ENCODE assay signal across 12 mouse cellular contexts in genomic region chr13:84284764-84285558, GRCm38 (mm10).
DNase-seq lines count a peak whose midpoint lies in the region; ATAC-seq and TF ChIP-seq lines count a peak whose summit lies in the region.
"Had no signal": no experiment of that assay in that cellular context is flagged by ENCODE, and none has a peak within 500 bp of the region (broad histone marks: within the 10 kb centered on the region; RNA-seq: fewer than 3 reads in every experiment).

No protein-coding gene starts in this region.

- H3K9ac ChIP-seq in hindbrain, embryonic 14.5 days: no peak overlapping the region
- H3K9ac ChIP-seq in neural tube, embryonic 14.5 days (replicated peaks; ENCODE audit: low read depth, low read length): no peak overlapping the region
- no peak overlapping the region for H3K9ac ChIP-seq in heart, embryonic 11.5 days (ENCODE audit: low read depth, low read length)
- H3K9ac ChIP-seq: liver, embryonic 13.5 days had no signal

- 25% methylated on average over 7 of the region's 7 CpGs for WGBS in embryonic facial prominence, embryonic 10.5 days
- 4% methylated on average over 7 of the region's 7 CpGs for WGBS in hindbrain, embryonic 14.5 days
- 19% methylated on average over 7 of the region's 7 CpGs for WGBS in neural tube, embryonic 14.5 days
- 54% methylated on average over 7 of the region's 7 CpGs for WGBS in heart, embryonic 11.5 days (ENCODE audit: insufficient replicate concordance)

- 0 out of 2 replicates have a peak, but pooled peaks cover 4% of the 10 kb centered on the region for H3K4me1 ChIP-seq in embryonic facial prominence, embryonic 10.5 days
- 0 out of 2 replicates have a peak, but pooled peaks cover 8% of the 10 kb centered on the region for H3K4me1 ChIP-seq in hindbrain, embryonic 14.5 days (replicated peaks; ENCODE audit: control insufficient read depth, insufficient read depth, low read length)
- H3K4me1 ChIP-seq in neural tube, embryonic 14.5 days (ENCODE audit: control insufficient read depth, insufficient read depth, low read length): no peaks in the 10 kb centered on the region
- H3K4me1 ChIP-seq in heart, embryonic 11.5 days (ENCODE audit: control insufficient read depth, insufficient read depth, low read length): no peaks in the 10 kb centered on the region
- H3K4me1 ChIP-seq: liver, embryonic 13.5 days had no signal

- DNase-seq in layer of hippocampus, adult 2 months (ENCODE audit: low spot score in 2 of 2): no peak
- no peak for DNase-seq in layer of hippocampus, postnatal 36 days
- DNase-seq in embryonic facial prominence, embryonic 10.5 days (ENCODE audit: low spot score): peak; percentile 14
- peak; percentile 48 for DNase-seq in hindbrain, embryonic 14.5 days (ENCODE audit: low spot score)
- no peak for DNase-seq in cerebellum, postnatal 25 days
- DNase-seq: heart, adult 11 months; liver, embryonic 13.5 days; thymus, postnatal 36 days had no signal

- no peaks in the 10 kb centered on the region for H3K9me3 ChIP-seq in embryonic facial prominence, embryonic 10.5 days
- H3K9me3 ChIP-seq in hindbrain, embryonic 14.5 days (ENCODE audit: control insufficient read depth, low read length): no peaks in the 10 kb centered on the region
- no peaks in the 10 kb centered on the region for H3K9me3 ChIP-seq in neural tube, embryonic 14.5 days (ENCODE audit: control insufficient read depth, low read length)
- no peaks in the 10 kb centered on the region for H3K9me3 ChIP-seq in heart, embryonic 11.5 days (replicated peaks; ENCODE audit: control insufficient read depth, low read length)
- H3K9me3 ChIP-seq: liver, embryonic 13.5 days had no signal

- peak overlapping the region; percentile 25; the same call in 1 of the 2 replicates for H3K4me2 ChIP-seq in hindbrain, embryonic 14.5 days (replicated peaks)
- H3K4me2 ChIP-seq in neural tube, embryonic 14.5 days (ENCODE audit: low read depth, low read length): no peak overlapping the region
- H3K4me2 ChIP-seq in heart, embryonic 11.5 days: no peak overlapping the region
- H3K4me2 ChIP-seq: liver, embryonic 13.5 days had no signal

- H3K27me3 ChIP-seq in embryonic facial prominence, embryonic 10.5 days (replicated peaks; ENCODE audit: low read depth, poor library complexity, severe bottlenecking): no peaks in the 10 kb centered on the region
- no peaks in the 10 kb centered on the region for H3K27me3 ChIP-seq in hindbrain, embryonic 14.5 days (ENCODE audit: control insufficient read depth, insufficient read depth, low read length)
- H3K27me3 ChIP-seq in neural tube, embryonic 14.5 days (ENCODE audit: control insufficient read depth, insufficient read depth, low read length): no peaks in the 10 kb centered on the region
- H3K27me3 ChIP-seq in heart, embryonic 11.5 days (ENCODE audit: control insufficient read depth, insufficient read depth, low read length): no peaks in the 10 kb centered on the region
- H3K27me3 ChIP-seq: liver, embryonic 13.5 days; Patski had no signal

- ATAC-seq in hindbrain, embryonic 14.5 days (ENCODE audit: low FRiP score): peak; percentile 94
- peak; percentile 96 for ATAC-seq in neural tube, embryonic 14.5 days (ENCODE audit: low read depth)
- no peak for ATAC-seq in CD4-positive, CD25-positive, alpha-beta regulatory T cell, adult 4 months
- no peak for ATAC-seq in heart, embryonic 11.5 days (replicated peaks; ENCODE audit: insufficient number of reproducible peaks, low FRiP score, low TSS enrichment)
- ATAC-seq: Patski had no signal

- peaks cover 33% of the 10 kb centered on the region for H3K36me3 ChIP-seq in embryonic facial prominence, embryonic 10.5 days (replicated peaks)
- H3K36me3 ChIP-seq in hindbrain, embryonic 14.5 days (replicated peaks; ENCODE audit: control insufficient read depth, insufficient read depth): peaks cover 9% of the 10 kb centered on the region
- 0 out of 2 replicates have a peak, but pooled peaks cover 2% of the 10 kb centered on the region for H3K36me3 ChIP-seq in neural tube, embryonic 14.5 days (ENCODE audit: control insufficient read depth, insufficient read depth, low read length)
- peaks cover 6% of the 10 kb centered on the region for H3K36me3 ChIP-seq in heart, embryonic 11.5 days (ENCODE audit: control insufficient read depth, insufficient read depth, low read length)

- H3K27ac ChIP-seq in layer of hippocampus, adult 2 months: 0 out of 2 replicates have a peak overlapping the region, but pooled peaks have one; percentile 28
- no peak overlapping the region for H3K27ac ChIP-seq in embryonic facial prominence, embryonic 10.5 days (replicated peaks)
- peak overlapping the region; percentile 73 for H3K27ac ChIP-seq in hindbrain, embryonic 14.5 days
- H3K27ac ChIP-seq in neural tube, embryonic 14.5 days (ENCODE audit: low read depth, low read length): peak overlapping the region; percentile 56
- no peak overlapping the region for H3K27ac ChIP-seq in heart, embryonic 11.5 days (ENCODE audit: low read depth, low read length)
- H3K27ac ChIP-seq: liver, embryonic 13.5 days had no signal

- no peak overlapping the region for H3K4me3 ChIP-seq in layer of hippocampus, adult 2 months
- H3K4me3 ChIP-seq in embryonic facial prominence, embryonic 10.5 days: no peak overlapping the region
- H3K4me3 ChIP-seq in hindbrain, embryonic 14.5 days (replicated peaks; ENCODE audit: low read length): no peak overlapping the region
- H3K4me3 ChIP-seq in neural tube, embryonic 14.5 days (ENCODE audit: low read depth, low read length): no peak overlapping the region
- no peak overlapping the region for H3K4me3 ChIP-seq in heart, embryonic 11.5 days (ENCODE audit: low read depth, low read length)
- H3K4me3 ChIP-seq: liver, embryonic 13.5 days had no signal

- no peak for TF ChIP-seq CTCF in layer of hippocampus, adult 2 months (conservative IDR thresholded peaks at IDR 0.05)

Comparison
In these comparisons a context has a peak if more than half of its experiments do, and no peak if none do; other contexts are left out.
1. DNase-seq: peak in embryonic facial prominence, embryonic 10.5 days (single experiment) and hindbrain, embryonic 14.5 days (single experiment); none in layer of hippocampus, adult 2 months (0 of 2), layer of hippocampus, postnatal 36 days (0 of 2) and cerebellum, postnatal 25 days (0 of 2).
2. H3K27ac ChIP-seq: peak in layer of hippocampus, adult 2 months (single experiment), hindbrain, embryonic 14.5 days (single experiment) and neural tube, embryonic 14.5 days (single experiment); none in embryonic facial prominence, embryonic 10.5 days (single experiment) and heart, embryonic 11.5 days (single experiment).
3. ATAC-seq: peak in hindbrain, embryonic 14.5 days (single experiment) and neural tube, embryonic 14.5 days (single experiment); none in CD4-positive, CD25-positive, alpha-beta regulatory T cell, adult 4 months (single experiment) and heart, embryonic 11.5 days (single experiment).